Mouse (Mus musculus): Measurements from ENCODE around the gene Jazf1. TPM values are rescaled to one million over a fixed set of nuclear protein-coding genes. Genes with fewer than 3 reads are reported as not detected.
A peak's percentile ranks its signal among the peaks of the same experiment; 100 is the strongest.

Gene Jazf1
- polyA plus RNA-seq, 1 experiment from 2014 or later: 3.6 TPM

DNA sequence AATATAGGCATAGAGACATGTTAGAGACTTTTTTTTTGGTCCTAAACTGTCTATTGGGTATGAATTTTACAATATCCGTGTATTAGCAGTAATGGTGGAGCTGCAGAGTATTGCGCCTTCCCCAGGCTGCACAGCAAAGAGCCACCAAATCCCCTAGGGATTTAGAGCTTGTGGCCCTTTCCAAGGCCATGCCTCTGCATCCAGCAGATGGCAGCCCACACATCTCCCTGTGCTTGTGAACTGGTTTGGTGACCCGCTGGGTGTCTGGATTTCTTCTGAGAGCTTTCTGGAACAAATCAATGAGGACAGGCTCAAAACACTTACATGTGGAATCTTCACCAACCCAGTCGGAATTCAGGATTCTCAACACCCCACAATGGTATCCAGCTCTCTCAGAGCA, 225.4 kb downstream of the Jazf1 start:
- WGBS: 63% methylated on average over 4 of the region's 4 CpGs
- ATAC-seq (ENCODE audit: low FRiP score, low TSS enrichment): no peak
- Histone ChIP-seq H3K9ac (ENCODE audit: low read depth, low read length) (no peak overlapping the region), H3K4me3 (ENCODE audit: low read length) (no peak overlapping the region), H3K27ac (ENCODE audit: low read depth, low read length) (no peak overlapping the region), H3K27me3 (ENCODE audit: control insufficient read depth, insufficient read depth, low read length) (no peaks in the 10 kb centered on the region), H3K36me3 (ENCODE audit: control insufficient read depth, insufficient read depth, low read length) (no peaks in the 10 kb centered on the region), H3K9me3 (ENCODE audit: control insufficient read depth, low read length) (no peaks in the 10 kb centered on the region), H3K4me2 (replicated peaks; ENCODE audit: low read depth, low read length) (no peak overlapping the region), H3K4me1 (ENCODE audit: control insufficient read depth, insufficient read depth, low read length) (peaks cover 4% of the 10 kb centered on the region; the same call in 1 of the 2 replicates)

DNA sequence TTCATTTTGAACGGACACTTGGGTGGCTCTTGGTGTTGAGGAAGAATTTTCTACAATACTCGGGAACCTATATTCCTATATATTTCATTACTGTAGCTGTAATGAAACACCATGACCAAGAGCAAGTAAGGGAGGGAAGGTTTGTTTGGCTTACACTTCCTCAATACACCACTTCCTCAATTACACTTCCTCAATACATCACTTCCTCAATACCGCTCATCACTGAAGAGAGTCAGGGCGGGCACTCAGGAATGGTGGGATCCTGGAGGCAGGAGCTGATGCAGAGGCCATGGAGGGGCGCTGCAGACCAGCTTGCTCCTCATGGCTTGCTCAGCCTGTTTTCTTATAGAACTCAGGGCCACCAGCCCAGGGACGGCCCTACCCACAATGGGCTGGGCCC, 225.8 kb downstream of the Jazf1 start:
- Histone ChIP-seq H3K36me3 (ENCODE audit: control insufficient read depth, insufficient read depth, low read length) (no peaks in the 10 kb centered on the region), H3K4me2 (replicated peaks; ENCODE audit: low read depth, low read length) (no peak overlapping the region), H3K9ac (ENCODE audit: low read depth, low read length) (no peak overlapping the region), H3K27me3 (ENCODE audit: control insufficient read depth, insufficient read depth, low read length) (no peaks in the 10 kb centered on the region), H3K27ac (ENCODE audit: low read depth, low read length) (no peak overlapping the region), H3K9me3 (ENCODE audit: control insufficient read depth, low read length) (no peaks in the 10 kb centered on the region), H3K4me3 (ENCODE audit: low read length) (no peak overlapping the region), H3K4me1 (ENCODE audit: control insufficient read depth, insufficient read depth, low read length) (peaks cover 4% of the 10 kb centered on the region; the same call in 1 of the 2 replicates)
- no peak for ATAC-seq (ENCODE audit: low FRiP score, low TSS enrichment)
- 87% methylated on average over 6 of the region's 6 CpGs for WGBS

DNA sequence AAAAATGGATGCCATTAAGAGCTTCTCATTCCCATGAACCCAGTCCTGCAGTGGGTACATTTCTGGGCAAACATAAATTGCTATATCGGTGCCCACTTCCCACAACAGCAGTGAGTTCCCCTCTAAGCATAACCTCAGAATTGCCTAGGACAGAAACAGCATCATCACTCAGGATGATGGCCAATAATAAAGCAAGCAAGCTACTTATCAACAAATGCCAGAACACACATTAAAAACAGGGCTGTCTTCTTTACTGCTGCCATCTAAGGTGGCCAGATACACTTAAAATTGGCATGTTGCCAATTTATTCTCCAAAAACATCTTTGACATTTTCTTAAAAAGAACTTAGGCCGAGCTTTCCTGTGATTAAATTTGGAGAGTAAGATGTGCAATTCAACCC, 226.8 kb downstream of the Jazf1 start:
- no peaks in the 10 kb centered on the region for H3K9me3 ChIP-seq (ENCODE audit: control insufficient read depth, low read length)
- no peak overlapping the region for H3K9ac ChIP-seq (ENCODE audit: low read depth, low read length)
- no peak overlapping the region for H3K27ac ChIP-seq (ENCODE audit: low read depth, low read length)
- ATAC-seq (ENCODE audit: low FRiP score, low TSS enrichment): no peak
- H3K4me3 ChIP-seq (ENCODE audit: low read length): no peak overlapping the region
- H3K4me1 ChIP-seq (ENCODE audit: control insufficient read depth, insufficient read depth, low read length): peaks cover 6% of the 10 kb centered on the region
- H3K27me3 ChIP-seq (ENCODE audit: control insufficient read depth, insufficient read depth, low read length): no peaks in the 10 kb centered on the region
- H3K36me3 ChIP-seq (ENCODE audit: control insufficient read depth, insufficient read depth, low read length): no peaks in the 10 kb centered on the region
- WGBS: 88% methylated on average over 2 of the region's 2 CpGs
- H3K4me2 ChIP-seq (replicated peaks; ENCODE audit: low read depth, low read length): no peak overlapping the region

DNA sequence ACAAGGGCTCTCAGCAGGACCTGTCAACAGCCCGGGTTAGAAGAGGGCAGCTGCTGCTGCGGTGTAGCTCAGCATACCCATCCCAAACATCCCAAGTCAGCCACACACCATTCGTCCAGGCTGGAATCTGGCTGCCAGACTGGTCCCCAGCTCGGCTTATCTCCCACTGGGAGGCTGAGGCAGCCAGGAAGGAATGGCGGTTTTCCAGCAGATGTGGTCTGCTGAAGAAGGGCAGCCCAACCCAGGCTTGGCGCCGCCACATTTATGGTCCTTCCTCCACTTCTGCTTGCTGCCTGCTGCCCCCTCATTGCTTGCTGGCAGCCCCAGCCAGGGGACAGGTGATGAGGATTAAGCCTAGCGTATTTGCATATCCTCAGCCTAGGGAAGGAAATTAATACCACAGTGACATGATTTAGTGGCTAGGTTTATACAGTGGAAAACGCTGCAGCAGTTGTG, 227.8 kb downstream of the Jazf1 start:
- WGBS: 24% methylated on average over 9 of the region's 9 CpGs
- no peak overlapping the region for H3K9ac ChIP-seq (ENCODE audit: low read depth, low read length)
- H3K36me3 ChIP-seq (ENCODE audit: control insufficient read depth, insufficient read depth, low read length): no peaks in the 10 kb centered on the region
- H3K4me2 ChIP-seq (replicated peaks; ENCODE audit: low read depth, low read length): no peak overlapping the region
- H3K27me3 ChIP-seq (ENCODE audit: control insufficient read depth, insufficient read depth, low read length): no peaks in the 10 kb centered on the region
- H3K27ac ChIP-seq (ENCODE audit: low read depth, low read length): no peak overlapping the region
- peaks cover 11% of the 10 kb centered on the region for H3K4me1 ChIP-seq (ENCODE audit: control insufficient read depth, insufficient read depth, low read length)
- no peak for ATAC-seq (ENCODE audit: low FRiP score, low TSS enrichment)
- H3K9me3 ChIP-seq (ENCODE audit: control insufficient read depth, low read length): no peaks in the 10 kb centered on the region
- no peak overlapping the region for H3K4me3 ChIP-seq (ENCODE audit: low read length)

DNA sequence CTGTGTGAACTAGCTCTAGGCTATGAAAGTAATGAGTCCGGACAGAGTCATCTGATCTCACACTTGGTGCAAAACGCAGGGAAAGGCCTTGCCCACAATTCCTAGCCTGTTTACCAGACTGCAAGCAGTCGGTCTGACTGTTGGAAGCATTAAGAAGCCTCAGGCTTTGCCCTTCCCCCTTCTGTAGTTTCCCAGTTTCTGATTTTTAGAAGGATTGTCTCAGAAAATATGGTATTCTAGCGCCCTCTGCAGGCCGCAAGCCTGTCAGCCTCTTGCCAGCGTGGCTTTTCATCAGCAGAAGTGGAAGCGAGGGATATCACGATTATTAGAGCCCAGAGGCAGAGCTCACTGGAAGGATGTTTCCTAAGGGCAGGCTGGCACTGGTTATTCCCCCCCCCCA, 229.7 kb downstream of the Jazf1 start:
- no peak overlapping the region for H3K27ac ChIP-seq (ENCODE audit: low read depth, low read length)
- peaks cover 11% of the 10 kb centered on the region for H3K4me1 ChIP-seq (ENCODE audit: control insufficient read depth, insufficient read depth, low read length)
- H3K4me2 ChIP-seq (replicated peaks; ENCODE audit: low read depth, low read length): no peak overlapping the region
- no peak overlapping the region for H3K9ac ChIP-seq (ENCODE audit: low read depth, low read length)
- WGBS: 2% methylated on average over 8 of the region's 8 CpGs
- no peaks in the 10 kb centered on the region for H3K27me3 ChIP-seq (ENCODE audit: control insufficient read depth, insufficient read depth, low read length)
- no peaks in the 10 kb centered on the region for H3K9me3 ChIP-seq (ENCODE audit: control insufficient read depth, low read length)
- peak; percentile 38; the same call in 1 of the 2 replicates for ATAC-seq (ENCODE audit: low FRiP score, low TSS enrichment)
- H3K36me3 ChIP-seq (ENCODE audit: control insufficient read depth, insufficient read depth, low read length): no peaks in the 10 kb centered on the region
- H3K4me3 ChIP-seq (ENCODE audit: low read length): no peak overlapping the region

DNA sequence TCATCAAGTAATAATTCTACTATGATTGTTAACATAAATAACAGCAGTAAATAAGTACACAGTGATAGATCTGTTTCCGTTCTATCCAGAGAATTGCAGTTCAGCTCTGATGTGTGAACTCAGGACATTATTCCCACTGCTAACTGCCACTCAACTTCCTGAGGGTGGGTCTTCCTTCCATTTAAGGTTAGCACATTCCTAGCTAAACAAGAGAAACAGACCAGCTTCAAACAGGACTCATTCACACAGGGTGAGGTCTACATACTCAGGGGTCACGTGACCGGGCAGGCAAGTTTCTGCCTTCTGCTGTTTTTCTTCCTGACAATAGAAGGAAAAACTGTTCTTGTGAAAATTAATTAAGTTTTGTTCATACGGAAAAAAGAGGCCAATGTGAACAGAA, 230.6 kb downstream of the Jazf1 start:
- Histone ChIP-seq H3K4me3 (ENCODE audit: low read length) (no peak overlapping the region), H3K4me1 (ENCODE audit: control insufficient read depth, insufficient read depth, low read length) (peaks cover 11% of the 10 kb centered on the region), H3K36me3 (ENCODE audit: control insufficient read depth, insufficient read depth, low read length) (no peaks in the 10 kb centered on the region), H3K4me2 (replicated peaks; ENCODE audit: low read depth, low read length) (no peak overlapping the region), H3K9ac (ENCODE audit: low read depth, low read length) (no peak overlapping the region), H3K9me3 (ENCODE audit: control insufficient read depth, low read length) (no peaks in the 10 kb centered on the region), H3K27ac (ENCODE audit: low read depth, low read length) (no peak overlapping the region), H3K27me3 (ENCODE audit: control insufficient read depth, insufficient read depth, low read length) (0 out of 2 replicates have a peak, but pooled peaks cover 3% of the 10 kb centered on the region)
- peak; percentile 24; the same call in 1 of the 2 replicates for ATAC-seq (ENCODE audit: low FRiP score, low TSS enrichment)
- WGBS: 41% methylated on average over 4 of the region's 4 CpGs

DNA sequence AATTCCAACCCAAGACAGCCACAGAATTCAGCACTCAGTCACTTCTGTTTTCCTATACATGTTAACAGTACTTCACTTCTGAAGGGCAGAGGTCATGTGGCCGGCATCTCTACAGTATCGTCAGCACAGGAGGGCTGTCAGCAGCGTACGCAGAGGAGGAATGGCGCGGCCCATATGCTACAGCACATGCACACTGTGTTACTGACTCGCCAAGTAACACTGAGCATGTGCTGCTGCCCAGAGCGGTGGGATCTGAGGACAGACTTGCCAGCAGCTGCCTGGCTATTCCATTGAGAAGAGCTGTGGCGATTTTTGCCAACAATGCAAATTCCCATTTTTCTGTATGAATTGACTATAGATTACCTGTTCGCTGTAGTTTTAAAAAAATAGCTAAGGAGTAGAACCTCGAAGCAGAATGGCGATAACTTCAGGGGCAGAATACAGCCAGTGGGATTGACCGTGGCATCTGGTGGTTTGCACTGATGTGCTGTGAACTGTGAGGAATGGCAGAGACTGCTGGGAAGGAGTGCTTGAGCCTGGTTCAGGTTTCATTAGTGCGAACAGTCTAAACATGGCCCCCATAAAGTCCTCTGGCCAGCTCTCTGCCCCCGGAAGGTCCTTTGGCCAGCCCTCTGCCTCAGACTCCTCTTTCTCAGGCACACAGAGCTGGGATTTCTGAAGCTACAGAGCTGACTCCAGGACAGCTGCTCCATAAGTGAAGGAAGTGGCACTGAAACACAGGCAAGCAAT, 232.1 kb downstream of the Jazf1 start:
- 0 out of 2 replicates have a peak, but pooled peaks cover 3% of the 10 kb centered on the region for H3K27me3 ChIP-seq (ENCODE audit: control insufficient read depth, insufficient read depth, low read length)

DNA sequence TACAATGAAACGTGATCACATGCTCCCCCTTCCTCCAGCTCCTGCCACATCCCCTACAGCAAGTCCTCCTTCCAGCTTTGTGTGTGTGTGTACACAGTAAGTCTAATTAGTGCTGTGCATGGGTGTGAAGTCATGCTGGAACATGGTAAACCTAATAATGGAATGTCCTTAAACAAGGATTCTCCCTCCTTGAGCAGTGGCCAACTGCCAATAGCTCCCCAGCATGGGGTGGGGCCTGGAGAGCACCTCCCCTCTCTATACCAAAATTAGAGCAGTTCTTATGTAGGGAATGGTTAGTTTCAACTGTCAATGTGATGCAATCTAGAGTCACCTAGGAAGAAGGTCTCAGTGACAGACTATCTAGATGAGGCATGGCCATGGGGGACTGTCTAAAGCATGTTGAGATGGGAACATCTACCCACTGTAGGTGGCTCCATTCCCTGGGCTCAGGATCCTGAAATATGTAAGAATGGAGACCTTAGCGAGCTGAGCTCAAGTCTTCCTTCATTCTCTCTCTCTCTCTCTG, 240.6 kb downstream of the Jazf1 start:
- no peak for ATAC-seq (ENCODE audit: low FRiP score, low TSS enrichment)
- no peak overlapping the region for H3K9ac ChIP-seq (ENCODE audit: low read depth, low read length)
- H3K36me3 ChIP-seq (ENCODE audit: control insufficient read depth, insufficient read depth, low read length): no peaks in the 10 kb centered on the region
- peaks cover 3% of the 10 kb centered on the region; the same call in 1 of the 2 replicates for H3K4me1 ChIP-seq (ENCODE audit: control insufficient read depth, insufficient read depth, low read length)
- WGBS: 90% methylated on average over 2 of the region's 2 CpGs
- no peak overlapping the region for H3K27ac ChIP-seq (ENCODE audit: low read depth, low read length)
- H3K27me3 ChIP-seq (ENCODE audit: control insufficient read depth, insufficient read depth, low read length): no peaks in the 10 kb centered on the region
- no peaks in the 10 kb centered on the region for H3K9me3 ChIP-seq (ENCODE audit: control insufficient read depth, low read length)
- H3K4me3 ChIP-seq (ENCODE audit: low read length): no peak overlapping the region
- no peak overlapping the region for H3K4me2 ChIP-seq (replicated peaks; ENCODE audit: low read depth, low read length)

More for the DNA sequence above, 232.1 kb downstream of the Jazf1 start:
- no peak overlapping the region for H3K27ac ChIP-seq (ENCODE audit: low read depth, low read length)
- H3K4me1 ChIP-seq (ENCODE audit: control insufficient read depth, insufficient read depth, low read length): peaks cover 11% of the 10 kb centered on the region
- ATAC-seq (ENCODE audit: low FRiP score, low TSS enrichment): peak; percentile 68
- no peak overlapping the region for H3K4me3 ChIP-seq (ENCODE audit: low read length)
- no peak overlapping the region for H3K4me2 ChIP-seq (replicated peaks; ENCODE audit: low read depth, low read length)
- 46% methylated on average over 15 of the region's 15 CpGs for WGBS
- H3K9me3 ChIP-seq (ENCODE audit: control insufficient read depth, low read length): no peaks in the 10 kb centered on the region
- H3K9ac ChIP-seq (ENCODE audit: low read depth, low read length): no peak overlapping the region
- H3K36me3 ChIP-seq (ENCODE audit: control insufficient read depth, insufficient read depth, low read length): no peaks in the 10 kb centered on the region

DNA sequence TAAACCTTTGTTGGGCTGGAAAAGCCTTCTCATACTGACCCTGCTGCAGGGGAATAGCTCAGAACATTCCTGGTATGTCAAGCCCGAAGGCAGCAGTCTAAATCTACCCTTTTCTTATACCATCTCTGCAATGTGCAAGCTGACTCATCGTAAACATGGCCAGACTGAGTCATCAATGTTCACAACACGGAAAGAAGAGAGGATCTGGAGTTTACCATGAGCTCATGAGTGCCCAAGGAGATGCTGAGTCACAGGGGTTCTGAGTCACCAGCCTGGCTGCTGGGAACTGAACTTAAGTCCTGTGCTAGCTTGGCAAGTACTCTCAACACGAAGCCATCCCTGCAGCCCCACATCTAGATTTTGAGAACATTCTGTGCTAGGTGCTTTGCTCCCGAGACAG, 242.9 kb downstream of the Jazf1 start:
- Histone ChIP-seq H3K27ac (ENCODE audit: low read depth, low read length) (no peak overlapping the region), H3K4me2 (replicated peaks; ENCODE audit: low read depth, low read length) (no peak overlapping the region), H3K36me3 (ENCODE audit: control insufficient read depth, insufficient read depth, low read length) (no peaks in the 10 kb centered on the region), H3K4me1 (ENCODE audit: control insufficient read depth, insufficient read depth, low read length) (peaks cover 3% of the 10 kb centered on the region; the same call in 1 of the 2 replicates), H3K9ac (ENCODE audit: low read depth, low read length) (no peak overlapping the region), H3K4me3 (ENCODE audit: low read length) (no peak overlapping the region), H3K27me3 (ENCODE audit: control insufficient read depth, insufficient read depth, low read length) (no peaks in the 10 kb centered on the region), H3K9me3 (ENCODE audit: control insufficient read depth, low read length) (no peaks in the 10 kb centered on the region)
- WGBS: 80% methylated on average over 5 of the region's 5 CpGs
- no peak for ATAC-seq (ENCODE audit: low FRiP score, low TSS enrichment)
